In the genomic region with DNA sequence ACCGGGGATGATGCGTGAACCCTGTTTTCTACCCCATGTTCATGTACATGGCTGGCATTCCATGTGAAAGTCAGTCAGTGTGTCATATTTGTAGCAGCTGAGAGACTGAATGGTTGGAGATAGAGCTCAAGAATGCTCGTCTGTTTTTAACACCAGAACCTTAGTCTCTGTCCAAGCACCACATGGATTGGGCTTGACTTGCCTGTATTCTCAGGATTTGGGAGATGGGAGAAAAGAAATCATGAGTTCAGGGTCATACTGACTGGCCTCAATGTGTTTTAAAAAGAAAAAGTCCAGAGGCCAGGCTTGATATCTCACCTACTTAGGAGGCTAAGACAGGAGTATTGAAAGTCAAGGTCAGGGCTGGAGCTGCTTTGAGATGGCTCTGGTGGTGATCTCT, we compare ENCODE assay signal across 8 mouse cellular contexts. TPM values are rescaled to one million over a fixed set of nuclear protein-coding genes. Genes with fewer than 3 reads are reported as not detected.
DNase-seq lines count a peak whose midpoint lies in the region; ATAC-seq and TF ChIP-seq lines count a peak whose summit lies in the region.

No protein-coding gene starts in this region.

- ATAC-seq in limb, embryonic 15.5 days (ENCODE audit: insufficient number of reproducible peaks, low FRiP score, low TSS enrichment, low read depth), result no peak
- ATAC-seq in stomach, embryonic 16.5 days (ENCODE audit: insufficient read depth, low FRiP score), result no peak

- peak overlapping the region; percentile 98; the same call in 1 of the 2 replicates for H3K27ac ChIP-seq in limb, embryonic 15.5 days
- peak overlapping the region; percentile 98 for H3K27ac ChIP-seq in stomach, embryonic 16.5 days (ENCODE audit: low read length)

- TF ChIP-seq POLR2A in lung, adult 2 months (IDR thresholded peaks at IDR 0.05; ENCODE audit: borderline replicate concordance, extremely low read depth, low read depth, low read length), result no peak

- no peak for TF ChIP-seq CTCF in lung, adult 2 months (IDR thresholded peaks at IDR 0.05; ENCODE audit: insufficient read depth, low read length)

- peak overlapping the region; percentile 86 for H3K4me3 ChIP-seq in limb, embryonic 15.5 days
- H3K4me3 ChIP-seq in stomach, embryonic 16.5 days (replicated peaks; ENCODE audit: low read length), result peak overlapping the region; percentile 85
- H3K4me3 ChIP-seq in lung, adult 2 months (replicated peaks; ENCODE audit: extremely low read depth, low read depth, low read length), result no peak overlapping the region

- H3K27me3 ChIP-seq in limb, embryonic 15.5 days, result no peaks in the 10 kb centered on the region
- H3K27me3 ChIP-seq in stomach, embryonic 16.5 days (ENCODE audit: control insufficient read depth, insufficient read depth, low read length), result no peaks in the 10 kb centered on the region

- 16% methylated on average over 3 of the region's 3 CpGs for WGBS in limb, embryonic 15.5 days
- 14% methylated on average over 3 of the region's 3 CpGs for WGBS in stomach, embryonic 16.5 days
- 18% methylated on average over 3 of the region's 3 CpGs for WGBS in lung, adult 2 months

- no peaks in the 10 kb centered on the region for H3K9me3 ChIP-seq in limb, embryonic 15.5 days
- H3K9me3 ChIP-seq in stomach, embryonic 16.5 days (replicated peaks; ENCODE audit: control insufficient read depth, low read length), result no peaks in the 10 kb centered on the region

- peak; percentile 5 for DNase-seq in adrenal gland, postnatal 14 days
- DNase-seq in adrenal gland, adult 8-10 months, result no peak
- DNase-seq in urinary bladder, adult 2 months (ENCODE audit: low spot score), result peak; percentile 15
- no peak for DNase-seq in urinary bladder, postnatal 10 days (ENCODE audit: low spot score)
- no peak for DNase-seq in spleen, adult 12 weeks (ENCODE audit: low spot score)
- DNase-seq in lung, adult 2 months, result no peak

- H3K9ac ChIP-seq in limb, embryonic 15.5 days, result peak overlapping the region; percentile 92; the same call in 1 of the 2 replicates
- peak overlapping the region; percentile 95 for H3K9ac ChIP-seq in stomach, embryonic 16.5 days (ENCODE audit: low read length)

- peak overlapping the region; percentile 71 for H3K4me2 ChIP-seq in limb, embryonic 15.5 days
- H3K4me2 ChIP-seq in stomach, embryonic 16.5 days (ENCODE audit: low read depth, low read length), result peak overlapping the region; percentile 89

- peaks cover 15% of the 10 kb centered on the region; the same call in 1 of the 2 replicates for H3K36me3 ChIP-seq in limb, embryonic 15.5 days
- H3K36me3 ChIP-seq in stomach, embryonic 16.5 days (ENCODE audit: control insufficient read depth, insufficient read depth, low read length), result 0 out of 2 replicates have a peak, but pooled peaks cover under 1% of the 10 kb centered on the region

- H3K4me1 ChIP-seq in limb, embryonic 15.5 days, result peaks cover 52% of the 10 kb centered on the region
- H3K4me1 ChIP-seq in stomach, embryonic 16.5 days (ENCODE audit: control insufficient read depth, insufficient read depth, low read length), result peaks cover 38% of the 10 kb centered on the region
- H3K4me1 ChIP-seq in lung, adult 2 months (ENCODE audit: control insufficient read depth, insufficient read depth, low read length), result peaks cover 18% of the 10 kb centered on the region

RNA-seq across cellular contexts. Expression of gene Atf5, which starts 1.0 kb away (rescaled TPM):
- 147 and 165 TPM in 2 replicates for total RNA-seq in adrenal gland, postnatal 14 days (2021)
- total RNA-seq in adrenal gland, adult 8-10 months (2022), result 100 to 1,000 TPM in 1 of 4 experiments, 10 to 100 TPM in 3; 76.2 to 108 (median 82.7) TPM
- polyA plus RNA-seq in urinary bladder, adult 2 months (2012; rRNA removed), result 43.4 and 63.6 TPM in 2 replicates
- polyA plus RNA-seq in limb, embryonic 15.5 days (2015; fragmentation: Nextera tagmentation; extraction: Ambion mirVana), result 5.7 and 6.2 TPM in 2 replicates
- 3.8 and 4.6 TPM in 2 replicates for polyA plus RNA-seq in stomach, embryonic 16.5 days (2015; fragmentation: Nextera tagmentation; extraction: Ambion mirVana)
- polyA plus RNA-seq in lung, adult 2 months (2012; rRNA removed), result 191 and 231 TPM in 2 replicates

RNA-seq across cellular contexts. Expression of gene Il4i1, which starts 1.3 kb away (rescaled TPM):
- total RNA-seq in adrenal gland, postnatal 14 days (2021), result 2.0 and 13.8 TPM in 2 replicates
- total RNA-seq in adrenal gland, adult 8-10 months (2022), result 1 to 10 TPM; 1.7 to 3.7 (median 2.5) TPM
- 1.7 and 2.5 TPM in 2 replicates for polyA plus RNA-seq in urinary bladder, adult 2 months (2012; rRNA removed)
- 1.0 and 1.6 TPM in 2 replicates for polyA plus RNA-seq in limb, embryonic 15.5 days (2015; fragmentation: Nextera tagmentation; extraction: Ambion mirVana)
- 0.88 and 1.3 TPM in 2 replicates for polyA plus RNA-seq in stomach, embryonic 16.5 days (2015; fragmentation: Nextera tagmentation; extraction: Ambion mirVana)
- 6.5 and 7.6 TPM in 2 replicates for polyA plus RNA-seq in lung, adult 2 months (2012; rRNA removed)

RNA-seq across cellular contexts. Expression of gene Nup62, which starts 1.6 kb away (rescaled TPM):
- 45.7 and 59.1 TPM in 2 replicates for total RNA-seq in adrenal gland, postnatal 14 days (2021)
- total RNA-seq in adrenal gland, adult 8-10 months (2022), result 10 to 100 TPM; 33.8 to 42.8 (median 37.8) TPM
- polyA plus RNA-seq in urinary bladder, adult 2 months (2012; rRNA removed), result 30.5 and 34.7 TPM in 2 replicates
- 83.6 and 88.0 TPM in 2 replicates for polyA plus RNA-seq in limb, embryonic 15.5 days (2015; fragmentation: Nextera tagmentation; extraction: Ambion mirVana)
- 73.8 and 83.1 TPM in 2 replicates for polyA plus RNA-seq in stomach, embryonic 16.5 days (2015; fragmentation: Nextera tagmentation; extraction: Ambion mirVana)
- 42.9 and 44.1 TPM in 2 replicates for polyA plus RNA-seq in lung, adult 2 months (2012; rRNA removed)

RNA-seq across cellular contexts. Expression of gene Akt1s1, which starts 31.4 kb away (rescaled TPM):
- 90.6 and 104 TPM in 2 replicates for total RNA-seq in adrenal gland, postnatal 14 days (2021)
- total RNA-seq in adrenal gland, adult 8-10 months (2022), result 100 to 1,000 TPM; 106 to 137 (median 120) TPM
- 93.8 and 99.5 TPM in 2 replicates for polyA plus RNA-seq in urinary bladder, adult 2 months (2012; rRNA removed)
- 118 and 124 TPM in 2 replicates for polyA plus RNA-seq in limb, embryonic 15.5 days (2015; fragmentation: Nextera tagmentation; extraction: Ambion mirVana)
- polyA plus RNA-seq in stomach, embryonic 16.5 days (2015; fragmentation: Nextera tagmentation; extraction: Ambion mirVana), result 73.5 and 83.1 TPM in 2 replicates
- 96.6 and 130 TPM in 2 replicates for polyA plus RNA-seq in lung, adult 2 months (2012; rRNA removed)

RNA-seq across cellular contexts. Expression of gene Tbc1d17, which starts 31.4 kb away (rescaled TPM):
- 58.8 and 66.1 TPM in 2 replicates for total RNA-seq in adrenal gland, postnatal 14 days (2021)
- total RNA-seq in adrenal gland, adult 8-10 months (2022), result 10 to 100 TPM; 69.4 to 94.9 (median 86.1) TPM
- 67.3 and 68.9 TPM in 2 replicates for polyA plus RNA-seq in urinary bladder, adult 2 months (2012; rRNA removed)
- 82.6 and 89.6 TPM in 2 replicates for polyA plus RNA-seq in limb, embryonic 15.5 days (2015; fragmentation: Nextera tagmentation; extraction: Ambion mirVana)
- polyA plus RNA-seq in stomach, embryonic 16.5 days (2015; fragmentation: Nextera tagmentation; extraction: Ambion mirVana), result 71.7 and 74.1 TPM in 2 replicates
- 95.7 and 114 TPM in 2 replicates for polyA plus RNA-seq in lung, adult 2 months (2012; rRNA removed)

Comparison
In these comparisons a context has a peak if more than half of its experiments do, and no peak if none do; other contexts are left out.
1. DNase-seq: peak in adrenal gland, postnatal 14 days (single experiment) and urinary bladder, adult 2 months (single experiment); none in adrenal gland, adult 8-10 months (single experiment), urinary bladder, postnatal 10 days (single experiment), spleen, adult 12 weeks (single experiment) and lung, adult 2 months (single experiment).